Mouse (Mus musculus): Measurements from ENCODE around the gene Aifm2.

DNA sequence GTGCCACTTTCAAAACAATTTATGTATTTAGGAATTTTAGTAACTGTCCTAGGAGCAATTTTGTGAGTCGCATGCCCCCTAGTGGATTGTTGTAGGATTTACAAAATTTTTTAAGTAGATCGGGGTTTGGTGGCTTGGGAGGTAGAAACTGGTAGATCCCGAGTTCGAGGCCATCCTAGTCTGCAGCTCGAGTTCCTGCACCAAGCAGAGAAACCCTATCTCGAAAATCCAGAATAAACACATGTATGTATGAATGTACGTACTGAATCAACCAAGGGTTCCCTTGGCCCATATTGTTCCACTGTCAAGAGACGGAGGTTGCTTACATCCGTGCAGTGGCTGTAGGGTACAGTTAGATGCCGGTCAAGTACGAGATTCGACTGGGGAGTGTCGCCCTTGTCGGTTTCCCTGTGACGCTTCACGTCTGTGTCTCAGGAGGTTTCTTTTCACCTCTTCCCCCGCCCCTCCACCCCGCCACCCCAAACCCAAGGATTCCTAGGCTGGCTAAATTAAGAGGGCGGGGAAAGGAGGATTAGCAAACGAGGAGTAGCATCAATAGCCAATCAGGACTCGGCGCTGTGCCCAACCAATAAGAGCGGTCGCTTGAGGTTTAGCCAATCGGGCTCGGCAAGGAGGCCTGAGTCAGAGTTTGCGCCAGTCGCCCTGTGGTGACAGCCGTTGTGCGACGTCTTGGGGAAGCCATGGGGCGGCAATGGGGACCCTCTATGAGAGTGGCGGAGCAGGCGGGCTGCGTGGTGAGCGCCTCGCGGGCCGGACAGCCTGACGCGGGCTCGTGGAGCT, 20.0 kb upstream of the Aifm2 start, which contains the start of gene Tysnd1:
- TF ChIP-seq GATA1 (IDR thresholded peaks at IDR 0.05; ENCODE audit: borderline replicate concordance, low read length) (no peak), CTCF (IDR thresholded peaks at IDR 0.05; ENCODE audit: low read depth, low read length) (no peak), TAL1 (conservative IDR thresholded peaks at IDR 0.05; ENCODE audit: low read depth, low read length) (no peak), POLR2AphosphoS5 (IDR thresholded peaks at IDR 0.05; ENCODE audit: insufficient replicate concordance, low read depth, low read length) (no peak), GATA2 (IDR thresholded peaks at IDR 0.05; ENCODE audit: borderline replicate concordance, low read depth, low read length) (no peak)

Measured in G1E (cell line).